Mouse (Mus musculus) E14TG2a.4 (cell line): ENCODE results near the gene Plac1.

Experiments
- CTCF ChIP-seq: conservative IDR thresholded peaks from 2 replicates; pipeline ENCODE4 v1.5.1; 2014; ENCODE audit warnings: low read length
- NANOG ChIP-seq: IDR thresholded peaks from 2 replicates; pipeline ENCODE4 v1.6.1; 2014; ENCODE audit warnings: borderline replicate concordance, low read length, mixed read lengths
- POU5F1 ChIP-seq: IDR thresholded peaks from 2 replicates; pipeline ENCODE4 v1.6.1; 2014; ENCODE audit warnings: low read length, borderline replicate concordance

GRCm38 (mm10) chrX:53059426-53060007, 180.4 kb downstream of the Plac1 start:
- TF ChIP-seq CTCF = no peak
- no peak for TF ChIP-seq POU5F1
- no peak for TF ChIP-seq NANOG
